Mouse (Mus musculus): Measurements from ENCODE around the gene Aldoc.
A peak's percentile ranks its signal among the peaks of the same experiment; 100 is the strongest.
"Not testable (repeated sequence)": the region's sequence is repeated elsewhere in the genome, so short reads cannot be mapped to it uniquely, and the experiment has no call there.

DNA sequence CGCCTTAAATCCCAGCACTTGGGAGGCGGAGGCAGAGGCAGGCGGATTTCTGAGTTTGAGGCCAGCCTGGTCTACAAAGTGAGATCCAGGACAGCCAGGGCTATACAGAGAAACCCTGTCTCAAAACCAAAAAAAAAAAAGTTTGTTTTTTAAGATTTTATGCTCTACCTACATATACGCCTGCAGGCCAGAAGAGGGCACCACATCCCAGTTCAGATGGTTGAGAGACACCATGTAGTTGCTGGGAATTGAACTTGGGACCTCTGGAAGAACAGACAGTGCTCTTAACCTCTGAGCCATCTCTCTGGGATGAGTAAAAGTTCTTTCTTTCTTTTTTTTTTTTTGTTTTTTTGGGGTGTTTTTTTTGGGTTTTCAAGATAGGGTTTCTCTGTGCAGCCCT, 46.6 kb upstream of the Aldoc start:
- TF ChIP-seq POLR2A (IDR thresholded peaks at IDR 0.05; ENCODE audit: borderline replicate concordance, control insufficient read depth, low read depth, low read length) = not testable (repeated sequence)
- peak; percentile 22; the same call in 1 of the 2 replicates for TF ChIP-seq CTCF (IDR thresholded peaks at IDR 0.05; ENCODE audit: control insufficient read depth, insufficient read depth, low read length)
